Mouse (Mus musculus) lung, adult 2 months (tissue): ENCODE measurements around the gene Cabp4. TPM values are rescaled to one million over a fixed set of nuclear protein-coding genes. Genes with fewer than 3 reads are reported as not detected.
A peak's percentile ranks its signal among the peaks of the same experiment; 100 is the strongest.
"Not testable (repeated sequence)": the region's sequence is repeated elsewhere in the genome, so short reads cannot be mapped to it uniquely, and the experiment has no call there.

ENCODE experiments used
- DNase-seq: peaks from one replicate; pipeline ENCODE4 v3.0.0; 2022
- H3K4me1 ChIP-seq: fragments of 200-500 bp; 2 replicates; pipeline ENCODE4 v1.6.1; 2011; ENCODE audit warnings: low read length; ENCODE audit not compliant: control insufficient read depth, insufficient read depth
- H3K4me3 ChIP-seq: fragments of 200-500 bp; replicated peaks from 2 replicates; pipeline ENCODE3; 2011; ENCODE audit warnings: low read depth, mild to moderate bottlenecking, control low read depth, low read length; ENCODE audit errors: extremely low read depth
- CTCF ChIP-seq: fragments of 200-500 bp; IDR thresholded peaks from 2 replicates; pipeline ENCODE4 v1.5.1; 2011; ENCODE audit warnings: mild to moderate bottlenecking, low read length, control low read depth; ENCODE audit not compliant: insufficient read depth
- POLR2A ChIP-seq: fragments of 200-500 bp; IDR thresholded peaks from 2 replicates; pipeline ENCODE4 v1.6.1; 2011; ENCODE audit warnings: low read depth, mild to moderate bottlenecking, control low read depth, low read length, borderline replicate concordance; ENCODE audit errors: extremely low read depth
- WGBS: fragments of 180-500 bp; shearing (Covaris S2); methylation state at CpG from one replicate; pipeline ENCODE4 v1.1.7; 2018; 5-methylcytosine and 5-hydroxymethylcytosine counted together
- polyA plus RNA-seq: library from polyadenylated mRNA; depleted of rRNA; stranded (reverse); fragments of >200 nt; gene quantifications from 2 replicates; pipeline ENCODE4 v1.2.3, GENCODE M21; 2012

The Cabp4 gene
- polyA plus RNA-seq, 1 experiment = not detected

DNA sequence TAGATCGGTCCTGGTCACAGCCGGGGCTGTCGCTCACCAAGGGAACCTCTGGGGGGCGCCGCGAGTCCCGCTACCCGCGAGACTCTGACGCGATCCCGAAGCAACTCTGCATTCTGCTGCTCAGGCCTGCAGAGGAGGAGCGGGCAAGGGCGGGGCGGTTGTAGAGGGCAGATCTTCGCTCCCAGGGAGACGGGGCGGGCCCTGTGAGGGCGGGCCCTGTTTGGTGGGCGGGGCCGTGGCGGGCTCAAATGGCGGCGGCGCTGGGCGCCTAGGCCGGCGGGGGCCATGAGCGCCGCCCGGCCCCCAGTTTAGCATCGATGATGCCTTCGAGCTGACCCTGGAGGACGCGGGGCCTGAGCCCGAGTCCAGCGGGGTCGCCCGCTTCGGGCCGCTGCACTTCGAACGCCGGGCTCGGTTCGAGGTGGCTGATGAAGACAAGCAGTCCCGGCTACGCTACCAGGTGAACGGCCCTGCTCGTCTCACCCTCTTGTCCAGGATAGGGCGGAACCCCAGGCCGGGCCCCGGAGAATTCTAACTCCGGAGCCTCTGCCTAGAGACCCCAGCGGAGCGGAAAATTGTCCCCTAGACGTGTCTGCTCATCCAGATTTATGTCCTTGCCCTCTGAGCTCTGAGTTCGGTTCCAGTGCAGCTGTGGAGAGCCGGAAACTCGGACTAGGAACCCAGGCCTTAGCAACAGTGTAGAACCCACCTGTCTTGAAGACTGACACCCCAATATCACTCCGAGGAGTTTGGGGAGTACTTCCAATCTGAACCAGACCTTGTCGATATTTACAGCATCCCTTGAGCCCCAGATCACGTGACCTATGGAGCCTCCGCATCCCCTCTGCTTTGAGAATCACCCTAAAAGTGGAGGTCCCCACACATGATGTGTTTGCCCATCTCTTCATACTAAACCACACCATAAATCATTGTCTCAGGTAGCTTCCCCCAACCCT, 17.8 kb downstream of the Cabp4 start, which contains the start of gene Aip:
Aip (minus strand) TSS at position 118 of the 956 bp plus-strand sequence.
- TF ChIP-seq CTCF = peak; percentile 37
- 0 out of 2 replicates have a peak, but pooled peaks have one; percentile 35 for TF ChIP-seq POLR2A
- Histone ChIP-seq H3K4me1 (peaks cover 10% of the 10 kb centered on the region; the same call in 1 of the 2 replicates), H3K4me3 (peak within 1 kb of the TSS; percentile 78)
- DNase-seq = peak; percentile 96
- 1% methylated on average over 61 of the region's 64 CpGs for WGBS

DNA sequence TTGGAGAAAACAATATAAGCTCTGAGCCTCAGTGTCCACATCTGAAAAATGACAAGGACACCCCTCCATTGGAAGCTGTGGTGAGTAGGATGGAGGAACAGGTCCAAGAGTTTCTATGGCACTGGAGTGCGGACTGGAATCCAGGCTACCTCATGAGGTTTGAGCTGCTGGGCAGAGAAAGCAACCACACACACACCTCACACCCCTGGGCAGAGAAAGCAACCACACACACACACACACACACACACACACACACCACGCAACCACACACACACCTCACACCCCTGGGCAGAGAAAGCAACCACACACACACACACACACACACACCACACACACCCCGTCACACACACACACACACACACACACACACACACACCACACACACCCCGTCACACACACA, 18.6 kb downstream of the Cabp4 start:
- peak overlapping the region; percentile 55 for H3K4me3 ChIP-seq
- 5% methylated on average over 4 of the region's 4 CpGs for WGBS
- not testable (repeated sequence) for DNase-seq

DNA sequence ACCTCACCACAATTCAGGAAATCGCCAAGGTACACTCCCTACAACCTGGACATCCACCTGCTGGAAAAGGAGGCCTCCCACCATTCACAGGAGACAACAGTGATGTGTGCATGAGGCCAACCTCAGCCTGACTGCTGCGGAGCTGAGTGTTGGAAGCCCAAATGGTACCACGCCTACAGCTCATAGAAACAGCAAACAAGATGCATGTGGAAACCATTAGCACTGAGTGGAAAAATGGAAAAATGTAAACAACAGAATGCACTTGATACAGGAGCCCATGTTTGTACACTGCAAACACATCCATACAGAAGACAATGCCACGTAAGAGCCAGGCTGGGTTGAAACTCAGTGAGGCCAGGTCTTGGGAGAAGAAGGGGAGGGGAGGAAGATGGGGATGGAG, 19.4 kb downstream of the Cabp4 start:
- DNase-seq = no peak
- Histone ChIP-seq H3K4me3 (no peak overlapping the region), H3K4me1 (peaks cover 15% of the 10 kb centered on the region; the same call in 1 of the 2 replicates)
- WGBS = 70% methylated on average over 4 of the region's 4 CpGs
- TF ChIP-seq CTCF (no peak), POLR2A (no peak)

More for the DNA sequence above, 18.6 kb downstream of the Cabp4 start:
- peaks cover 15% of the 10 kb centered on the region; the same call in 1 of the 2 replicates for H3K4me1 ChIP-seq

DNA sequence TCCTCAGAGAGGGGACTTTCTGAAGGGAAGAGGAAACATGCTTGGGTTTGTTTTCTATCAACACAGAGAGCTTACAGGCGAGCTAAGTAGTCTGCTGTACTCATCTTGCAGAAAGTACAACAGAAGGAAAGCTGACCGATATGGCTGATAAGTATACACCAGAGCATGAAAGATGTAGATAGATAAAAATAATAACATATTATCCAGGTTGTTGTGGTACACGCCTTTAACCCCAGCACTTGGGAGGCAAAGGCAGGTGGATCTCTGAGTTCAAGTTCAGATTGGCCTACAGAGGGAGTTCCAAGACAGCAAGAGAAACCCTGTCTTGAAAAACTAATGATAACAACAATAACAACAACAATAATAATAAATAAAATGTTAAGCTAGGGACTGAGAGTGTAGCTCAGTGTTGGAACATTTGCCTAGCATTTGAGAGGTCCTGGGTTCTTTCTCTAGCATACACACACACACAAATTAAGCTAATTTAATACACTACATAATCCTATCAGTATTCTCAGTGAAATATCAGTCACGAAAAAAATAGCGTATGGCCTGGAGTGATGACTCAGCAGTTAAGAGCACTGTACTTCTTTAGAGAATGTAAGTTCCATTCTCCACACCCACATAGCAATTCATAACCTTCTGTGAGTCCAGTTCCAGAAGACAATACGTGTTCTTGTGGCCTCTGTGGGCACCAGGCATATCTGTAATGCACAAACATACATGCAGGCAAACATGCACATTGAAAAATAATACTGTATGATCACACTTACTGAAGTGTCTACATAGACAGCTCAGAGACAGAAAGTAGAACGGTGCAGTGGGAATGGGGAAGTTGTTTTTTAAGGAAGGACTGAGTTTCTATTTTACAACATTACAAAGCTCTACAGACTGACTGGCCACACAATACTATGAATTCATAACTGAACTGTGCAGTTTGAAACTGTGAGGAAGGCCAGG, 21.1 kb downstream of the Cabp4 start:
- no peak for TF ChIP-seq CTCF
- no peak for TF ChIP-seq POLR2A
- Histone ChIP-seq H3K4me1 (peaks cover 15% of the 10 kb centered on the region; the same call in 1 of the 2 replicates), H3K4me3 (no peak overlapping the region)
- no peak for DNase-seq
- WGBS = 68% methylated on average over 7 of the region's 7 CpGs

DNA sequence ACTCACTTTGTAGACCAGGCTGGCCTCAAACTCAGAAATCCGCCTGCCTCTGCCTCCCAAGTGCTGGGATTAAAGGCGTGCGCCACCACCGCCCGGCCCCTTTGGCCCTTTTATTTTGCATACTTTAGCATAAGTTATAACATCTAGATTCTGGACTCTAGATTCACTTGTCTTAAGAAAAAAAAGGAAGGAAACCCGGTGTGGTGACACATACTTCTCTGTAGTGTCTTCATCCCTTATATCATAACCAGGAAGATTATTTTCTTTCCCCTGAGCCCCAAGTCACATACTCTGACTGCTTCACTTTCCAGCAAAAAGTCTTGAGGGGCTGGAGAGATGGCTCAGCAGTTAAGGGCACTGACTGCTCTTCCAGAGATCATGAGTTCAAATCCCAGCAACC, 21.9 kb downstream of the Cabp4 start:
- DNase-seq, H3K4me3 ChIP-seq: not testable (repeated sequence)
- 53% methylated on average over 6 of the region's 6 CpGs for WGBS
- H3K4me1 ChIP-seq = peaks cover 13% of the 10 kb centered on the region; the same call in 1 of the 2 replicates

DNA sequence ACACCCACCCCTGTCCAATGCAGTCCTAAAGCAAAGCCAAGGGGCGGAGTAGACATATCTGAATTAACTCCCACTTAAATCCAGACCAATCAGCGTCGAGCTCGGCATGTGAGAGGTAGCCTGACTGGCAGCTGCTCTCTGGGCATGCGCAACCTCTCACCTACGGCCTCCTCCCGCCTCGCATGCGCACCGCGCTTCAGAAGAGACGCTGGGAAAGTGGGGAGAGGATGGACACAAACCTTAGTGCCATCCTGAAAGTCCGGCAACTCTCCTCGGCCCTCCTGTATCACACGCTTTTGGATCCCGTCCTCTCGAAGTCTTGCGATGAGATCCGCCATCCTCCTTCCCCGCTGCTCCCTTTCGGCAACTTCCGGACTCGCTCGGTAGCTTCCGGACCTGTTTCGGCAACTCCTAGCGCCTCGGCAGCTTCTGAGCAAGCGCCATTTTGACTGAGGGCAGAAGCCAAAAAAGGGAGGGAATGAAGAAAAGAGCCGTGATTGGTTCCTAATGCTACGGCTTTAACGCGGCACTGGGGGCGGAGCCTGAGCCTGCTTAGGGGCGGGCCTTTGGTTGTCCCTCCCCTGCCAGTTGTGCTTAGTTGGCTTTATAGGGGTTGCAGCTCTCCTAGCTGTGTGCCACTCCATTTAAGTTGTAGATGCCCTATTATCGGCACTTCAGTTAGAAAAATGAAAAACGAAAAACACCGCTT, 22.6 kb downstream of the Cabp4 start:
- peak overlapping the region; percentile 90 for H3K4me3 ChIP-seq
- 1% methylated on average over 38 of the region's 38 CpGs for WGBS
- 0 out of 2 replicates have a peak, but pooled peaks have one; percentile 4 for TF ChIP-seq CTCF
- peak; percentile 93 for TF ChIP-seq POLR2A

DNA sequence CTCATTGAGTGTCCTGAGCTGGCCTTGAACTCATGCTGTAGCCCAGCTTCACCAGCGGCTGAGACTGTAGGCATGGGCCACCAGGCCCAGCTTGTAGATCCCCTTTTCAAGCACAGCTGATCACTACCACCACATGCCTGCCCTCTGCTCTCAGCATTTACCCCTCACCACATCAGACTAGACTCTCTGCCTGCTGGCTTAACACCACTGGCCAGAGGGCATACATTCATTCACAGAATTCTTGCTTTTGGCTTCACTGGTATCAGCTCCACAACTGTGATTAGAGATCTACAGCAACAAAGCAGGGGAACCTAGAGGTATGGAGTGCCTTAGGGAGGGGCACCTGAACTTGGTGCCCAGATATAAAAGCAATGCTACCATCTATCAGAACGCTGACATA, 23.3 kb downstream of the Cabp4 start:
- WGBS = 92% methylated on average over 2 of the region's 2 CpGs
- Histone ChIP-seq H3K4me1 (peaks cover 8% of the 10 kb centered on the region; the same call in 1 of the 2 replicates), H3K4me3 (no peak overlapping the region)
- DNase-seq = no peak
- TF ChIP-seq CTCF (no peak), POLR2A (no peak)

More for the DNA sequence above, 22.6 kb downstream of the Cabp4 start:
- DNase-seq = peak; percentile 98
- peaks cover 8% of the 10 kb centered on the region; the same call in 1 of the 2 replicates for H3K4me1 ChIP-seq

DNA sequence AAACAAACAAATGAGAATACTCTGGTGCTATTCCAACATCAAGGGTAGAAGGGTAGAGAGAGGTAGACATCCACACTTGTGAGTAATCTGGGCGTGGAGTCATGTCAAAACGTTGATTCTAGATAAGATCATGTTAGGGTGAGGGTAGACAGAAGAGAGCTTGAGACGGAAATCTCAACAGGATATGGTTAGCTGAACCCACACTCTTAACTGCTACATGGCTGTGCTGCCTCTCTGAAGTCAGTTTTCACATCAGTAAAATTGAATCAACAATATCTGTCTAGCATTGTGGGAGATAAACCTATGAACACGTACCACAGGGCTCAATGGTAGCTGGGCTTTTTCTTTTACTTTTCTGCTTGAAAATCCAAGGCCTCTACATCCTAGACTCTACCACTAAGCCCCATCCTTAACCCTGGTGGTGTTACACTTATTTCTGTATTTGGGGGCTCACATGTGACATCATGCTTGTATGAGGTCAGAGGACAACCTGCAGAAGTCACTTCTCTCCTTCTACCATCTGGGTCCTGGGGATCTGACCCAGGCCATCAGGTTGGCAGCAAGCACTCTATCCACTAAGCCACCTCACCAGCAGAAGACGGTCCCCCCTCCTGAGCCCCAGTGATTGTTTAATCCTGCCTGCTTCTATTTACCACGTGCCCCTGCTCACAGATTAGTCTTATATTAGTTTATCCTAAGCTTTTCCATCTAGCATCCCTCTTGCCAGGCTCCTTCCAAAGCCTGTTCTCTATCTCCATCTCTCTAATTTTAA, 23.9 kb downstream of the Cabp4 start:
- Histone ChIP-seq H3K4me1 (peaks cover 5% of the 10 kb centered on the region; the same call in 1 of the 2 replicates), H3K4me3 (no peak overlapping the region)
- TF ChIP-seq POLR2A = no peak
- TF ChIP-seq CTCF = no peak
- 59% methylated on average over 6 of the region's 6 CpGs for WGBS
- no peak for DNase-seq
